Mouse (Mus musculus) layer of hippocampus, postnatal 10 days (tissue): ENCODE data around the gene Hk2. TPM values are rescaled to one million over a fixed set of nuclear protein-coding genes. Genes with fewer than 3 reads are reported as not detected.

Experiments used
- DNase-seq, 2 experiments: peaks; one replicate each; pipeline ENCODE4 v3.0.0; 2021; ENCODE audit warnings: low spot score in 2 of 2
- long read RNA-seq: library from polyadenylated mRNA; stranded (forward); transcript quantifications from one replicate; pipeline ENCODE4 v2.0.0, GENCODE M21; 2023
- total RNA-seq, 2 experiments: library from RNA; stranded (reverse); gene quantifications; 2 replicates each; pipeline ENCODE4 v1.2.3; 2021

Hk2 gene
- 10 to 100 TPM; 10.6 to 13.0 TPM for total RNA-seq
- long read RNA-seq, partial matches to known transcripts = 2 of 3 reads
- long read RNA-seq, other reads (novel, unspliced or antisense) = 1 of 3 reads

DNA sequence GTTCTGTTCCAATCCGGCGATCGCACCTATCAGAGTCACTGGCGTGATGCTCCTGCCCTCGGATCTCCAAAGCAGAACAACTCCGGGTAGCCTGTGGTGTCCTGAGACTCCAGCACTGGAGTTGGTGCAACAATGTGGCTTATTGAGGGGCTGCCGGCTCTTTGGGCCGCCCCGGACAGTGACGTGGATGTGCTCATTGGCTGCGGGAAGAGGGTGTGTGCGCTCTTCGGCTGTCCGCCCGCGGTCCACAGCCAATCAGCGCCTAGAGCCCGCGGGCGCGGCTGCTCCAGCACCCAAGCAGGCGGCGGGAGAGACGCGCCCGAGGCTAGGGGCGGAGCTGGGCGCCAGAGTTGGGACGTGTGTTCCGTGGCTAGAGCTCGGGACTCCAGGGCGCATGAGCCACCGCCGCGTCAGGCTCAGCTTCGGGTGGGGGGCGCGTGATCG, at the start of gene Hk2:
Gene Hk2, minus strand, starts transcription at position 134 of the 444 bp plus-strand sequence.
- peak; percentile 70 to 81 for DNase-seq

DNA sequence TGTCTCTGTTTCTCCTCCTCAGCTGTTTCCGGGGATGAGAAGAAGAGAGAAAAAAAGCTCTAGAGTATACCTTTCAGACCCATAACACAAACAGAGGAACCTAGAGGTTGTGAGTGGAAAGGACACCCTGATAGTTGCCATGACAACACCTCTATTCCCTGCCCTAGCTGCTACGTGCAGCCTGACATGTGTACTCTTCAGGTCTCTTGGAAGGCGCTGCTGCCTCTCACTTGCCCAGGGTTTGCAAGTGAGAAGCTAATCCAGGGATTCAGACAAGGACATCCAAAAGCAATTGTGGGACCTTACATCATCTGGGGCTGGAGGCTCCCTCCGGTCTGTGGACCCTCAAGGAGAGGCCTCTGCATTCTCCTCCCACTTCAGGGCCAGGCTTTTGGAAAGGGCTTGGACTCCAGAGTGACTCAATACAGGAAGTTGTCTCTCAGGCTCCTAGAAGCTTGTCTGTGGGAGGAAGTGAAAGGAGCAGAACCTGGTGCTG, 47.6 kb upstream of the Hk2 start:
- DNase-seq = no peak

DNA sequence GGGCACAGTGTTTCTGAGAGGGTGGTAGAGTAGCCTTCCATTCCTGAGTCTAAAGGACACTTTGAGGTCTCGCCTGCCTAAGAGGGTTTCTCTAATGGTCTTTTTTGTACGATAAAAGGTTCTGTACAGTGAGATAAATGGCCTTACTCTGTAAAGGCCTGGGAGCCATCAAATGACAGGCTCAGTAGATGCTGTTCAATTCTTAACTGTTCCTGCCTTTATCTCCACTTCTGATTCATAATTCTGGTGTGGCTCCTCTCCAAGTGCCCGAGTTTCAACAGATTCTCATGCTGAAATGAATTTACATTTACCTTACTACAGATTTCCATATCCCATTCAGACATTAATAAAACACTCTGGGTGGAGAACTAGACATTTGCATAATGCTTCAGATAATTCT, 46.5 kb upstream of the Hk2 start:
- no peak for DNase-seq

DNA sequence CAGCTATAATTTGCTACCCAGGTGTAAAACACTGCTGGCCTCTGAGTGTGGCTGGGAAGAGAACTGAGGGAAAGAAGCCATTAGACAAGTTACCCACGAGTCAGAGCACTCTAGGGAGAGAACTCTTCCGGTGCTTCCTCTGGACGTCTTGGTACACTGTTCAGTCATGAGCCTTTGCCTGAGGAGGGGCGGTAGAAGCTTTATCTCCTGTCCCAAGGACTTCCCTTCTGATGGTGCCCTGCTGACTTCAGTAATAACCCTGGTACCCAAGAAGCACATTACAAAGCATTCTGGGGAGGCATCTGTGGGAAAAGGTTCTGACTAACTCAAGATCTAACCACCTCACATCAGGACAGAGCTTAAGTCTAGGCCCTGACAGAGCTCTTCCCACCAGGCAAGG, 40.6 kb upstream of the Hk2 start:
- no peak for DNase-seq

DNA sequence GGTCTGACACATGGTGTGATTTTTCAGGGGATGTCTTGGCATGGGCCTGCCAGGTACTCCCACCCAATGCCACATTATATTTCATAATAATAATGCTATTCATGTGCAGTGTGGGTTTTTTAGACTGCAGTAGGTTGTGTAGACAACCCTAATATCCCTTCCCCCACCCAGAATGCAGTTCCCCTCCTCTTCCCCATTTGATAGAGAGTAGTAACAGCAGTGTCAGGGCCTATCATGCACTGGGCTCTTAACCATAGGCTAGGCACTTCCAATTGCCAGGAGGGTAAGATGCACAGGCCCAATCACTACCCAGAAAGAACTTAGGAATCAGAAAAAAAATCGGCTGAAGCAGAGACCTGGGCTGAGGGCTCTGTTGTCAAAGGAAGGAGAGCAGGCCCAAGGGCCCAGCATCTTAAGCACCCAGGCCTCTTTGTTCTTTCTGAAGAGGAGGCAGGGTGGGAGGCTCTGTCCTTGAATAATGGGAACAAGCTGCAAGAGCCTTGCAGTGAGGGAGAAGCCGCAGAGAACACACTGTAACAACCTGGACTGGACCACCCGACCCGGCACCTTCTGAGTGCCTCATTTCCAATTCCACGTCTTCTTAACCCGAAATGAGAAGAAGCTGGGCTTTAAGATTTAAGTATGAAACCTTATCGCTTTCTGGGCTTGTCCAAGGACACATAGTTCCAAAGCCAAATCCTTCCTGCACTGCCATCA, 33.9 kb upstream of the Hk2 start:
- DNase-seq = no peak

DNA sequence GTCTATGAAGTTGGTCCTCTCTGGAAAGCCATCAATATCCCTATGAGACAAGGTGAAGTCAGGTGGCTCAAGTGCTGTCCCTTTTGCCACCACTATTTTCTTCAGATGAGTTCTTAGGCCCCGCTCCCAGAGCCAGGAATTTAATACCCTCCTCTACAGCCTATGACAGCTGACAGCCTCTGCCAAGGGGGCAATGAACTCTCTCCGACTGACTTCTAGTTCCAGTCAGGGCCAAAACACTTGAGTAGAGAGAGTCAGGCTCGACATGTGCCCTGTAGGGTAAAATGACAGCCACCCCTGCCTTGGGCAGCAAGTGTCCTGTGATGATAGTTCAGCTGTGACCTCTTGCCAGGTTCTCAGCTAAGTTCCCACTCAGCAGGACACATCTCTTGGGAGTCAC, 32.7 kb upstream of the Hk2 start:
- DNase-seq = no peak

DNA sequence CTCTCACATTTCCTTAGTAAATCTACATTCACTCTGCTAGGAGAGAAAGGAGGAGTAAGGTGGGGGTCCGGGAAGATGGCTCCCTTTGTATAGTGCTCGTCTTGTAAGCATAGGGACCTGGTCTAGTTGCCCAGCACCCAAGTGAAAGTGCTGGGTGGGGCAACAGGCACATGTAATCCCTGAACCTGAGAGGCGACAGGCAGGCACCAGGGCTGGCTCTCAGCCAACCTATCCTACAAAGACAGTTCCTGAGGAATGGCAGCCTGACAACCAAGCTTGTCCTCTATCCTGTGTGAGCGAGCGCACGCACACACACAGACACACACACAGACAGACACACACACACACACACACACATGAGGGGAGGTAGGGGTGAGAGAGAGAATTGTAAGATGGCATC, 32.2 kb upstream of the Hk2 start:
- no peak for DNase-seq

DNA sequence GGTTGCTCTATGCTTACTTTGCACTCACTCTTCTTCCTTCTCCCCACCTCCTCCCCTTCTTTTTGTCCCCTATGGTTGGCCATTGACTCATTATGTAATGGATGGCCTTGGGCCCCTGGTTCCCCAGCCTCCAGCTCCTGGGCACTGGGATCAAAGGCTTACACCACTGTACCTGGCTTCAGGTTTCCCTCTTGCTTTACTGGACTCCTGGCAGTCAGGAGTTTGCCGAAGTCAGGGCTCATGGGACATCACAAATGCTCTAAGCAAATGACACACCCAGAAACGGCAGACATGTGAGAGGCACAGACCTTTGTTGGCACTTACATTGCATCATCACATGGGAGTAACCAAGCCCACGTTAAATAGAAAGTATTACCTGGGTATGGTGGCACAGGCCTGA, 31.6 kb upstream of the Hk2 start:
- DNase-seq = no peak

DNA sequence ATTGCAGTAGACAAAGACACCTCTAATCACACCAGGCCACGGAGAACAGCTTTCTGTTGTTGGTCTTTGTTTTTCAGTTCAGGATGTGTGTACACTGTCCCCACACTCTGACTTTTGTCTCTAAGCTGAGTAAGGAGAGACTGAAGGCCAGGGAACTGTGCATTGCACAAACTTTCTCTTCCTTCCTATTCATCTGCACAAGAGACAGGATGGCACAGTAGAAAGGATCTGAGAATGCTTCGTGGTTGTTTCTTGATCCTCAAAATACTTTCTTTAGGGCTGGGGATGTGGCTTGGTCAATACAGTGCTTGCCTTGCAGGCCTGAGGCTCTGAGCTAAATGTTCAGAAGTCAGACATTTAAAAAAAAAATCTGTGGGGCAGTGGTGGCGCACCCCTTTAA, 30.7 kb upstream of the Hk2 start:
- DNase-seq = no peak

DNA sequence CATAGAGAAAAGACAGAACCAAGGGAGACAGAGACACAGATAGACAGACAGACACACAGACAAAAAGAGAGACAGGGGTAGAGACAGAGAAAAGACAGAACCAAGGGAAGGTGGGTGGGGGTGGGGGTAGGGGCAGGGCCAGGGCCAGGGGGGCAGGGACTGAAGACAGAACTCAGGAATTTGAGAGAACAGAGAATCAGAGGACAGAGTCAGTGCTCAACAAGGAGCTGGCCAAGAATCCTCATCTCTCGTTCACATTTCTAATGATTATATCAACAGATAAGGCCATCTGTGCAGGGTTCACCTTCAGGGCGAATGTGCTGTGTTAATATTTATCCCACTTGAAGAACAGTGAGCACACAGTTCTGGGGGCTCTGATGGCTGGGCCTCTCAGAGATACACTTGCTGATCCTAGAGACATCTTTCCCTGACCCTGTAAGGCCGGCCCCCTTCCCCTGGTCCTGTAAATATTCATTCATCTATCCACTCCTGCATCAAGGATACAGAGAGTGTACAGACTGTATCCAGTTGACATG, 24.0 kb upstream of the Hk2 start:
- DNase-seq = no peak

DNA sequence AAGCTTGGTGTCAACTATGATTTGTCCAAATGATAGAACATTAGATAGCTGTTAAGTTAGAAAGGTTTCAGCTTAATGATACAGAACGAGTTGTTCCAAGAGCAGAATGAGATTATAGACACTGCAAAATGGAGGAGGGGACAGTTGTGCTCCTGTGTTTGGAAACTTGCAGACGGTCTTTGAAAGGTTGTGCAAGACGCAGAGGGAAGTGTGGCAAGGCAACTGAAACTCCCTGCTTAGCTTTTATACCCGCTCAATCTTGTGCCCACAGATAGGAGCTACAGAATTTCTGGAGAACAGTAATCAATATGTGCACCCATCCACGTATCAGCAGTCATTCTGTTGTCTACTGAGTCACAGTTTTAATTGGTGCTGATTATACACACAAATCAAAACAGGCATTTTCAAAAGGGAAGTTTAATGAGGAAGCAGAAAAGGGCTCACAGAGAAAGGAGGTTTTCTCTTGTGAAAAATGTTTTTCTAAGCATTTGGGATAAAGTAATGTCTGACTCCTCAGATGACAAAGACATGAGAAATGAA, 23.1 kb upstream of the Hk2 start:
- no peak for DNase-seq

DNA sequence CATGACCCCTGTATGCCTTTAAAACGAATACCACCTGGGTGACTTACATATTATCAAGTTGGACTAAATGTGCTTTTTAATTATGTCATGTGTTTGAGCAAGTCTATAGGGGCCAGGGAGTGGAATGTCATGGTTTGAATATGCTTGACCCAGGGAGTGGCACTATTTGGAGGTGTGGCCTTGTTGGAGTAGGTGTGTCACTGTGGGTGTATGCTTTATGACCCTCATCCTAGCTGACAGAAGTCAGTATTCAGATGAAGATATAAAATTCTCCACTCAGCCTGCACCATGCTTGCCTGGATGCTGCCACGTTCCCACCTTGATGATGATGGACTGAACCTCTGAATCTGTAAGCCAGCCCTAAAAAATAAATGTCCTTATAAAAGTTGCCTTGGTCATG, 16.6 kb upstream of the Hk2 start:
- no peak for DNase-seq

DNA sequence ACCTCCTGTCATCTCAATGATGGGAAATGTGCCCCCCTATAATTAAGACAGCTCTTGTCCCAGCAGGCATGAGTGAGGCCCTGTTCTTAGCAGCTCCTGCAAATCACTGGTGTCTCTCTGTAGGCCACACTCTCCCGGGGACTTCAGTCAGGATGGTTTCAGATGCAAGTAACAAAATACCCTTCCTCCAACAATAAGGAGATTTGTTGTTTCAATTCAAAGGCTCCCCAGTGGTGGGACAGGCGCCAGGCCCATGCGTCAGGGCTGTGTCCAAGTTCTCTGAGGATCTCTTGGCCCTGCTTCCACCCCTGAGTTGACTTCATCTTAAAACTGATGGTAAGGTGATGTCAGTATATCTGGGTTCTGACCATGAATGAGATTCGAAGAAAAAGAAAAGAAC, 9.7 kb upstream of the Hk2 start:
- no peak for DNase-seq

DNA sequence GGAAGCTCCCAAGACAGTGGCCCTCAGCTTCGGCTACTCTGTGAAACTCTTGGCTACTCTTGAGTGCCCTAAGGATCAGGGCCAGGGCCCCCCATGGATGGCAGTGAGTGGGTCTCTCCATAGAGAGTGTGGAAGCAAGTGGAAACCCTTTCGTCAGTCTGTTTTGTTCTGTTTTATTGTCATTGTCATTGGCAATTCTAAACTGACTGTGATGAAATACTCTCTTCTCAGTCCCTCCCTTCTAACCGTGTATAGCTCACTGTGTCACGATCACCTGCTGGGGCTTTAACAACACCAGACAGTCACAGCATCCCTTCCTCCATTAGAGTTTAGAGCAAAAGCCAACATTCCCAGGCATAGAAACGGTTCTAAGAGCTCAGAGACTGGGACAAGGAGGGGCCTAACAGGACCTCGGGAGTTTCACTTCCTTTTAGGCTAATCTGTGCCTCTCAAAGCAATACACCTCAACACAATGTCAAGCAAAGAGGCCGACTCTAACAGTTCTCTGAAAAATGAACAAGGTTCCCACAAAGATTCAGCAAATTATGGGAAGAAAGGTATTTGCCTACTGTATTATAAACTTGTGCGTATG, 6.6 kb upstream of the Hk2 start:
- no peak for DNase-seq

DNA sequence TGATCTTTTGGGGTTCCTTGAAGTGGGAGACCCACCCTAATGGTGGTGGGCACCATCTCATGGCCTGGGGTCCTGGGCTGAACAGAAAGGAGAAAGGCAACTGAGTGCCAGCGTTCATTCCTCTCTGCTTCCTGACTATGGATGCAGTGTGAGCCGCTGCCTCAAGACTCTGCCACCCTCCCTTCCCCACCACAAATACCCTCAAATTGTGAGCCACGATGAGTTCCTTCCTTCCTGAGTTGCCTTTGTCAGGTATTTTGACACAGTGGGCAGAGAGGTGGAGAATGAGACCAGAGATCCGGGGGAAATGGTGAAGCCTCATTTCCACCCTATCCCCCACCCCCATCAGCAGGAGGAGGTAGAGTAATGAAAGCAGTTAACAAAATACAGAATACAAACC, 6.1 kb upstream of the Hk2 start:
- no peak for DNase-seq

DNA sequence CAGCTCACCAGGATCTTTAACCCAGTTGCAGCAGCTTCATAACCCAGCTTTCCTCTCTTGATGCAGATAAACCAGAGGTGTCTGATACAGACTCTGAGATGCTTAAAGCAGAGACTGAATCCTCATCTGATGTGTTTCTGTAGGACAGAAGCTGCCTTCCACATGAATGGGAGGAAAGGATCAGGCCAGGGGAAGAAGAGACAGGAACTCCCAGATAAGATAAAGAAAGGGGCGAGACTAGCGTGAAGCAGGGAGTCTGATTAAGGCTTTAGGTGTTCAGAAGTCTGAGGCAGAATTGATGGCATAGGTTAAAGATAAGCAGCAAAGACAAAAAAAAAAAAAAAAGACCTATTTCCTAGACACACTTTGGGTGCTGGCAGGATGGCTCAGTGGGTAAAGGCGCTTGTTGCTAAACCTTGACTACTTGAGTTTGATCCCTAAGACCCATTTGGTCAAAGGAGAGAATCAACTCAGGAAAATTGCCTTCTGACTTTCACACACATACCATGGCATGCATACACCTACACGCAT, 2.9 kb upstream of the Hk2 start:
- DNase-seq = no peak

DNA sequence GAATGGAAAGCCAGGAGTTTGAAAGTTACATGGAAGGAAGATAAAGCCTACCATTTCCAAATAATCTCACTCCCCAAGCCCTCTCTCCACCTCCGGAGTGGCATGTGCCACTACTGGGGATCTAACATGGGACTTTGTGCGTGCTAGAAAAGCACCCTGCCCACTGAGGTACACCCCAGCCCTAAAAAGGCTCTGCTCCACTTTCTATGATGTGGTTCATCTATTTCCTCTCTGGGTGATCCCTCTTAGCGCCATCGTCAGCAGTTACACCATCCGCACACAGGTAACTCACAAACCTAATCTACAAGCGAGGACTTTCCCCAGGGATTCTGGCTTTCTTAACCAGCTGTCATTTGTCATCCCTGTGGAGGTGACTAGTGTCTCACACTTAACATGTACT, 1.1 kb upstream of the Hk2 start:
- DNase-seq = no peak

DNA sequence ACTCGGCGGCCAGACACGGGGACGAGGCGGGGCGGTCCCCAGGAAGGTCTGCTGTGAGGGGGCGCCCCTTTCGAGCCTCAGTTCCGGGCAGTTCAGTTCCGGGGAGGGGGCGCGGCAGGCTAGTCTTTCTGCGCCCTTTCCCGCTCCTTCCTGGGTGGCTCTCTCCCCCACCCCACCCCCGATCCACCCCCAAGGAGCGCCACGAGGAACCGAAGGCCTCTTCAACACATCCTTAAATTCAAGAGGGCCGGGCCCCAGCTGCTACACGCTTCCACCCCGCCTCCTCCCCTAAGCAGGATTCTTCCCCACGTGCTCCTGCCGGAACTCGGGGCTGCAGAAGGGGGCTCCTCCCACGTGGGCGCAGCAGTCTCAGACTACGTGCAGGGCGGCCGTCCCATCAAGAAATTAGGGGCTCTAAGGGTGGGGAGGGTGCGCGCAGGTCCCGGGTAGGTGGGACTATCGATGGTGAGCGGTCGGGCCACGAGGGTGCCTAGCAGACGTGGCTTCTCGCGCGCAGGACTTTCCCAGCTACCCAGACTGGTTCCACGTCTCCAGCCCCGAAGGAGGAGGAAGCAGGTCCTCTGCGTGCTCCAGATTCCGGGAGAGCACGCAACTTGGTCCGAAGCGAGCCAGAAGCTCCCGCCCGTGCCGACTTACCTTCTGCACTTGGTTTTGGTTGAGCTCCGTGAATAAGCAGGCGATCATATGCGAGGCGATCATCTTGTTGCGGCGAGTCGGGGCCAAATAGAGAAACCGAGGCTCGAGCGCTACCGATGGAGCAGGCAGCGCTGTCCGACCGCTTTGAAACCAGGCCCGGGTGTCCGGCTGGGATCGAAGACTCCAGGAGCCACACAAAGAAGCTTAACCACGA, 758 bp downstream of the Hk2 start:
- peak in 1 of 2 experiments; percentile 34 for DNase-seq

DNA sequence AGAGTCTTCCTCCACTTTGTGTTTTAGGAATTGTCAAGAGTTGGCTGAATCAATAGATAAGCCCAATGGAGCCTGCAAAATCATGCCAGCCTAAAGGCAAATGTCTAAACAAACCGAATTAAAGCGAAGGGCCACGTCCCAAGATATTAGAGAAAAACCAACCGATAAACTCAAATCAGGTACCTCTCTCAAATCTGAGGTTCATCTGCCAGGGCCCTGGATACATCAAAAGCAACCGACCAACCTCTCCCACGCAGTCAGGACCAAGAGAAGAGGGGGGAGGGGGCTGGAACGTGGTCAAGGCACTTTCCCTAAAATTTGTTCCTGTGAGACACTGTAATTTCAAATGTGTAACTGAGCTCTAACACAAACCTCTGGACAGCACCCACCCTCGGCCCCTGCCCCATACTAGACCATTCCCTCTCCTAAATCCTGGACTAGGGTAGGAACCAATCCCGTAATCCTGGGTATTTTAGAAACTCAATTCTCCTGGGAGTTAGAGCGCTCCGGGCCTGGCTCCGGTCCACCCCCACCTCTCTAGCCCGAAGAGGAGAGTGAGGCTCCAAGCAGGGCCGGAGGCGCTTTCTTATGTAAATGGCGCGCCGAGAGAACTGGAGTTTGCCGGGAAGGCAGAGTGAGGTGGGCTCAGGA, 1.7 kb downstream of the Hk2 start:
- DNase-seq = no peak

DNA sequence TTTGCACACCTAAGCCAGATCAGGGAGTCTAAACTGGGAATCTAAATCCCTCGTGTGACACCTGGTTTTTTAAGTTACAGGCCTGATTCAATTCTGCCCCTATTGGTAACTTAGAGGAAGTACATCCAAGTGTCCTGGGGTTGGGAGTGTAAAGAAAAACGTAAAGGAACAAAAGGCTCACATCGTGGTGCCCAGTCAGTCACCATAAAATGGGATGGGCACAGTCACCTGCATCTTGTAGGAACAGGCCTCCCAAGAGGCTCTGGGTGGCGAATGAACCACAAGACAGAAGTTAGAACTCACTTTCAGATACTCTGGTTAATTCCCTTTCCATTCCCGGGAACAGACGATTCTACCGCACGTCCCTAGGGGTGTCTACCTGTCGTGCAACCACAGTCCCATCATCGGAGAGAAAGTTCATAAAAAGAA, 2.3 kb downstream of the Hk2 start:
- no peak for DNase-seq

DNA sequence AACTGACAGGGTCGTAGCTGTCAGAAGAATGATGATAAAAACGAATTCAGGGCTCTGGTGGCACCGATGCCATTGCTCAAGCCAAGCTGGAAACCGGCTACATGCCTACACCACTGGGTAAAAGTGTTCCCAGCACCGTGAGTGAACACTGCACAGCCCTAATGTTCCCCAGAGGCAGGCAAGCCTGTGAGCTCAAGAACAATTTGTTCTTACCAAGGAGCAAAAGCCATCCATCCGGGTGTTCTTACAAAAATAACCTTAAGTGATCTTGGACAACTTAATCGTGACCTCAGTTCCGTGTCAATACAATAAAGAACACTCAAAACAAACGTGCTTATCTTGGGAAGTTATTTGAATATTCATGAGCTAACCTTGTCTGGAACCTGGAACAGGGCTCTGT, 3.2 kb downstream of the Hk2 start:
- DNase-seq = no peak
